Comparison of ENCODE assay signal across 8 mouse cellular contexts in the genomic region with DNA sequence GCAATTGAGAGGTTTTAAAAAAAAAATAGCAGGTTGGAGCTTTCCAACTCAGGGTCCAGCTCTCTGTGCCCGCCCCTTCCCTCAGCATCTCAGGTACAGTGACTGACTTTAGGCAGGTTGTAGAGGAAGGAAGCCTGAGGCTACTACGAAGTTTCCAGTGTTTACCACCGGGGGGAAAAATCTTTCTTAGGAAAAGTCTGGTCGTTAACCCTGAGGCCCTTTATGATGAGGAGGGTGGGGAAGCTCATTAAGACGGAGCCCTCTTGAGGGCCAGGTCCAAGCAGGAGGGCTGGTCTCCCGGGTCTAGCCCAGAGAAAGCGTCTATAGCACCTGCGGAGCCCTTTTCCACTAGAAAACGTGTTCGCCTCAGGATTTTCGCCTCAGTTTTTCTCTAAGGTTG. TPM values are rescaled to one million over a fixed set of nuclear protein-coding genes. Genes with fewer than 3 reads are reported as not detected.
DNase-seq lines count a peak whose midpoint lies in the region; ATAC-seq lines count a peak whose summit lies in the region.

No protein-coding gene starts in this region.

- no peaks in the 10 kb centered on the region for H3K27me3 ChIP-seq in heart, embryonic 13.5 days (replicated peaks)
- H3K27me3 ChIP-seq in forebrain, embryonic 12.5 days, result no peaks in the 10 kb centered on the region
- H3K27me3 ChIP-seq in liver, embryonic 13.5 days, result no peaks in the 10 kb centered on the region

- H3K4me1 ChIP-seq in heart, embryonic 13.5 days, result peaks cover 28% of the 10 kb centered on the region
- H3K4me1 ChIP-seq in forebrain, embryonic 12.5 days, result peaks cover 16% of the 10 kb centered on the region
- peaks cover 30% of the 10 kb centered on the region for H3K4me1 ChIP-seq in liver, embryonic 13.5 days (replicated peaks)

- peak overlapping the region; percentile 95 for H3K27ac ChIP-seq in heart, embryonic 13.5 days (replicated peaks)
- H3K27ac ChIP-seq in forebrain, embryonic 12.5 days, result peak overlapping the region; percentile 99
- H3K27ac ChIP-seq in liver, embryonic 13.5 days, result peak overlapping the region; percentile 93

- DNase-seq in heart, adult 8-10 months (ENCODE audit: low spot score), result no peak
- DNase-seq in ES-CJ7 (ENCODE audit: low read depth, low spot score), result peak; percentile 43
- DNase-seq in liver, embryonic 13.5 days, result no peak
- no peak for DNase-seq in right cerebral cortex, postnatal 36 days (ENCODE audit: low spot score in 2 of 2)
- no peak for DNase-seq in spleen, adult 12 weeks (ENCODE audit: low spot score)
- DNase-seq in right cerebral cortex, adult 18-20 months, result no peak

- peak overlapping the region; percentile 89 for H3K4me2 ChIP-seq in heart, embryonic 13.5 days
- H3K4me2 ChIP-seq in forebrain, embryonic 12.5 days, result peak overlapping the region; percentile 70
- peak overlapping the region; percentile 96 for H3K4me2 ChIP-seq in liver, embryonic 13.5 days

- no peak for ATAC-seq in heart, embryonic 13.5 days (ENCODE audit: extremely low read depth, insufficient number of reproducible peaks, low FRiP score, low TSS enrichment)
- ATAC-seq in forebrain, embryonic 12.5 days (ENCODE audit: low FRiP score), result peak; percentile 44
- ATAC-seq in liver, embryonic 13.5 days (ENCODE audit: low read depth), result peak; percentile 44

- H3K36me3 ChIP-seq in heart, embryonic 13.5 days, result no peaks in the 10 kb centered on the region
- H3K36me3 ChIP-seq in forebrain, embryonic 12.5 days (replicated peaks), result no peaks in the 10 kb centered on the region
- H3K36me3 ChIP-seq in liver, embryonic 13.5 days, result no peaks in the 10 kb centered on the region

- peak overlapping the region; percentile 87 for H3K4me3 ChIP-seq in heart, embryonic 13.5 days
- H3K4me3 ChIP-seq in forebrain, embryonic 12.5 days (replicated peaks), result peak overlapping the region; percentile 77
- H3K4me3 ChIP-seq in liver, embryonic 13.5 days (replicated peaks), result peak overlapping the region; percentile 86

- 1% methylated on average over 11 of the region's 11 CpGs for WGBS in heart, embryonic 13.5 days
- 1% methylated on average over 11 of the region's 11 CpGs for WGBS in forebrain, embryonic 12.5 days
- WGBS in liver, embryonic 13.5 days (ENCODE audit: insufficient replicate concordance), result 3% methylated on average over 11 of the region's 11 CpGs

- H3K9ac ChIP-seq in heart, embryonic 13.5 days, result peak overlapping the region; percentile 97
- peak overlapping the region; percentile 95 for H3K9ac ChIP-seq in forebrain, embryonic 12.5 days
- peak overlapping the region; percentile 94 for H3K9ac ChIP-seq in liver, embryonic 13.5 days

- H3K9me3 ChIP-seq in heart, embryonic 13.5 days, result no peaks in the 10 kb centered on the region
- H3K9me3 ChIP-seq in forebrain, embryonic 12.5 days, result no peaks in the 10 kb centered on the region
- H3K9me3 ChIP-seq in liver, embryonic 13.5 days (replicated peaks), result no peaks in the 10 kb centered on the region

RNA-seq across cellular contexts. Expression of a gene that starts 0.6 kb away (rescaled TPM):
- polyA plus RNA-seq in heart, embryonic 13.5 days (2015; fragmentation: Nextera tagmentation; extraction: Ambion mirVana), result 17.5 and 18.7 TPM in 2 replicates
- 10 to 100 TPM; 64.4 to 77.0 (median 70.7) TPM for total RNA-seq in heart, adult 8-10 months (2022)
- 19.4 and 20.7 TPM in 2 replicates for polyA plus RNA-seq in forebrain, embryonic 12.5 days (2016; fragmentation: Nextera tagmentation; extraction: Ambion mirVana)
- polyA plus RNA-seq in liver, embryonic 13.5 days (2015; fragmentation: Nextera tagmentation; extraction: Ambion mirVana), result 3.5 and 4.6 TPM in 2 replicates

RNA-seq across cellular contexts. Expression of a gene that starts 26.7 kb away (rescaled TPM):
- polyA plus RNA-seq in heart, embryonic 13.5 days (2015; fragmentation: Nextera tagmentation; extraction: Ambion mirVana), result 0.13 and 0.32 TPM in 2 replicates
- total RNA-seq in heart, adult 8-10 months (2022), result under 1 TPM; 0.14 to 0.75 (median 0.20) TPM
- 0.46 and 0.83 TPM in 2 replicates for polyA plus RNA-seq in forebrain, embryonic 12.5 days (2016; fragmentation: Nextera tagmentation; extraction: Ambion mirVana)
- 0.07 and 0.08 TPM in 2 replicates for polyA plus RNA-seq in liver, embryonic 13.5 days (2015; fragmentation: Nextera tagmentation; extraction: Ambion mirVana)
